Mouse (Mus musculus): ENCODE data around the gene Zfp583. TPM values are rescaled to one million over a fixed set of nuclear protein-coding genes. Genes with fewer than 3 reads are reported as not detected.
"Not testable (repeated sequence)": the region's sequence is repeated elsewhere in the genome, so short reads cannot be mapped to it uniquely, and the experiment has no call there.

The Zfp583 gene
- total RNA-seq (2021), result 10 to 100 TPM; 14.0 to 15.7 TPM

GRCm38 (mm10) chr7:6331233-6331956 is at the start of gene Zfp583:
TSS of gene Zfp583 (minus strand) at chr7:6331285.
- peak; percentile 78 to 94 for DNase-seq (ENCODE audit: extremely low spot score in 1 of 2, low spot score in 2 of 2)
- intact Hi-C loops (cut with DNase I), result no loop called here

- intact Hi-C loops (cut with DNase I), result no loop called here
- DNase-seq (ENCODE audit: extremely low spot score in 1 of 2, low spot score in 2 of 2), result peak in 1 of 2 experiments; percentile 24
Measured at GRCm38 (mm10) chr7:6378441-6378840, 47.4 kb upstream of the Zfp583 start.

- intact Hi-C loops (cut with DNase I), result no loop called here
- no peak for DNase-seq (ENCODE audit: extremely low spot score in 1 of 2, low spot score in 2 of 2)
Measured at GRCm38 (mm10) chr7:6372993-6373392, 41.9 kb upstream of the Zfp583 start.

GRCm38 (mm10) chr7:6369460-6369859 is 38.4 kb upstream of the Zfp583 start:
- DNase-seq (ENCODE audit: extremely low spot score in 1 of 2, low spot score in 2 of 2), result no peak
- intact Hi-C loops (cut with DNase I), result no loop called here

- intact Hi-C loops (cut with DNase I); DNase-seq (ENCODE audit: extremely low spot score in 1 of 2, low spot score in 2 of 2): not testable (repeated sequence)
Measured at GRCm38 (mm10) chr7:6368146-6368545, 37.1 kb upstream of the Zfp583 start.

- intact Hi-C loops (cut with DNase I), result no loop called here
- no peak for DNase-seq (ENCODE audit: extremely low spot score in 1 of 2, low spot score in 2 of 2)
Measured at GRCm38 (mm10) chr7:6367185-6367584, 36.1 kb upstream of the Zfp583 start.

GRCm38 (mm10) chr7:6364761-6365160 is 33.7 kb upstream of the Zfp583 start:
- intact Hi-C loops (cut with DNase I), result loop anchor here (5.0 kb wide), 1 partner anchor 573 kb away; no protein-coding TSS in a partner anchor
- no peak for DNase-seq (ENCODE audit: extremely low spot score in 1 of 2, low spot score in 2 of 2)

GRCm38 (mm10) chr7:6363047-6363488 is 32.0 kb upstream of the Zfp583 start, which contains the start of gene Zfp78:
TSS of gene Zfp78 (plus strand) at chr7:6363280.
- DNase-seq (ENCODE audit: extremely low spot score in 1 of 2, low spot score in 2 of 2), result peak; percentile 80 to 90
- intact Hi-C loops (cut with DNase I), result loop anchor here (5.0 kb wide), 1 partner anchor 574 kb away; no protein-coding TSS in a partner anchor

GRCm38 (mm10) chr7:6362268-6363046 is 31.4 kb upstream of the Zfp583 start:
- intact Hi-C loops (cut with DNase I), result loop anchor here (5.0 kb wide), 1 partner anchor 575 kb away; no protein-coding TSS in a partner anchor
- peak; percentile 98 to 99 for DNase-seq (ENCODE audit: extremely low spot score in 1 of 2, low spot score in 2 of 2)

GRCm38 (mm10) chr7:6361756-6362155 is 30.7 kb upstream of the Zfp583 start:
- no peak for DNase-seq (ENCODE audit: extremely low spot score in 1 of 2, low spot score in 2 of 2)
- intact Hi-C loops (cut with DNase I), result loop anchor here (5.0 kb wide), 1 partner anchor 576 kb away; no protein-coding TSS in a partner anchor

GRCm38 (mm10) chr7:6360477-6361060 is 29.5 kb upstream of the Zfp583 start:
- intact Hi-C loops (cut with DNase I), result loop anchor here (5.0 kb wide), 1 partner anchor 577 kb away; no protein-coding TSS in a partner anchor
- DNase-seq (ENCODE audit: extremely low spot score in 1 of 2, low spot score in 2 of 2), result no peak

GRCm38 (mm10) chr7:6358937-6359590 is 28.0 kb upstream of the Zfp583 start:
- intact Hi-C loops (cut with DNase I), result loop anchor here (5.0 to 10.0 kb wide), 3 partner anchors 52 to 346 kb away; no protein-coding TSS in a partner anchor
- peak; percentile 26 to 34 for DNase-seq (ENCODE audit: extremely low spot score in 1 of 2, low spot score in 2 of 2)

GRCm38 (mm10) chr7:6358121-6358520 is 27.0 kb upstream of the Zfp583 start:
- no peak for DNase-seq (ENCODE audit: extremely low spot score in 1 of 2, low spot score in 2 of 2)
- intact Hi-C loops (cut with DNase I), result loop anchor here (5.0 to 10.0 kb wide), 3 partner anchors 51 to 347 kb away; no protein-coding TSS in a partner anchor

GRCm38 (mm10) chr7:6344124-6344523 is 13.0 kb upstream of the Zfp583 start:
- no peak for DNase-seq (ENCODE audit: extremely low spot score in 1 of 2, low spot score in 2 of 2)
- intact Hi-C loops (cut with DNase I), result no loop called here

GRCm38 (mm10) chr7:6343501-6344071 is 12.5 kb upstream of the Zfp583 start, which contains the start of gene Gm3854:
TSS of gene Gm3854 (plus strand) at chr7:6343759.
- DNase-seq (ENCODE audit: extremely low spot score in 1 of 2, low spot score in 2 of 2), result peak; percentile 73 to 75
- intact Hi-C loops (cut with DNase I), result no loop called here

- DNase-seq (ENCODE audit: extremely low spot score in 1 of 2, low spot score in 2 of 2), result no peak
- intact Hi-C loops (cut with DNase I), result no loop called here
Measured at GRCm38 (mm10) chr7:6339865-6340264, 8.8 kb upstream of the Zfp583 start.

- intact Hi-C loops (cut with DNase I), result no loop called here
Measured at GRCm38 (mm10) chr7:6330458-6331232, 440 bp downstream of the Zfp583 start.

More at GRCm38 (mm10) chr7:6330458-6331232, 440 bp downstream of the Zfp583 start:
- peak in 1 of 2 experiments; percentile 36 for DNase-seq (ENCODE audit: extremely low spot score in 1 of 2, low spot score in 2 of 2)

Data from left cerebral cortex, postnatal 10 days (tissue).